19 mouse cellular contexts compared by ENCODE assay signal in the genomic region with DNA sequence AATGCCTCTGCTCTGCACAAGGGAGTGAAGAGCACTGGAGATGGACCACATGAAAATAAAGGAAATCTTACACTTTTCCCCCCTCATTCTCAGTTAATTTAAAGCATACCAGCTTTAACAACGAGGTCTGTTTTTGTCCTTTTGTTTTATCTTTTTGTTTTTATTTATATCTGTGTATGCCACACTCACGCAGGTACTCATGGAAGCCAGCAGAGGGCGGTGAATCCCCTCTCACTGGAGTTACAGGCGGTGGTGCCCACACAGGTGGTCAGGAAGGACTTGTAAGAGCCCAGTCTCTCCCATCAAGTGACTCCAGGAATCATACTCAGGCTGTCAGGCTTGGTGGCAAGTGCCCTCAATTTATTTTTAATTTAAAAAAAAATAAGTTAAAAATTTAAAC. TPM values are rescaled to one million over a fixed set of nuclear protein-coding genes. Genes with fewer than 3 reads are reported as not detected.
A peak's percentile ranks its signal among the peaks of the same experiment; 100 is the strongest.
DNase-seq lines count a peak whose midpoint lies in the region; ATAC-seq and TF ChIP-seq lines count a peak whose summit lies in the region.
"Had no signal": no experiment of that assay in that cellular context is flagged by ENCODE, and none has a peak within 500 bp of the region (broad histone marks: within the 10 kb centered on the region; RNA-seq: fewer than 3 reads in every experiment).

No protein-coding gene starts in this region.

- ATAC-seq in liver, embryonic 11.5 days (replicated peaks; ENCODE audit: low FRiP score): no peak
- ATAC-seq in hindbrain, embryonic 13.5 days (ENCODE audit: low FRiP score): no peak
- ATAC-seq: forebrain, embryonic 16.5 days had no signal

- H3K9me3 ChIP-seq in liver, embryonic 11.5 days (ENCODE audit: control insufficient read depth, low read length): no peaks in the 10 kb centered on the region
- H3K9me3 ChIP-seq in hindbrain, embryonic 13.5 days: no peaks in the 10 kb centered on the region
- H3K9me3 ChIP-seq: heart, embryonic 13.5 days; liver, embryonic 13.5 days; megakaryocyte, embryonic 14.5 days had no signal

- TF ChIP-seq POLR2A in liver, adult 2 months (IDR thresholded peaks at IDR 0.05; ENCODE audit: extremely low read depth, insufficient read depth, low read length): no peak

- no peaks in the 10 kb centered on the region for H3K4me1 ChIP-seq in liver, adult 2 months (ENCODE audit: control insufficient read depth, insufficient read depth, low read length)
- no peaks in the 10 kb centered on the region for H3K4me1 ChIP-seq in liver, embryonic 11.5 days (replicated peaks; ENCODE audit: control insufficient read depth, insufficient read depth, low read length)
- H3K4me1 ChIP-seq in hindbrain, embryonic 13.5 days (replicated peaks): peaks cover 8% of the 10 kb centered on the region
- H3K4me1 ChIP-seq: heart, embryonic 13.5 days; liver, embryonic 13.5 days had no signal

- H3K4me3 ChIP-seq in liver, adult 2 months (ENCODE audit: insufficient read depth, low read depth, low read length): no peak overlapping the region
- no peak overlapping the region for H3K4me3 ChIP-seq in liver, embryonic 11.5 days (ENCODE audit: low read depth, low read length)
- H3K4me3 ChIP-seq in hindbrain, embryonic 13.5 days: no peak overlapping the region
- H3K4me3 ChIP-seq: heart, embryonic 13.5 days; liver, embryonic 13.5 days had no signal

- no peak overlapping the region for H3K27ac ChIP-seq in liver, adult 2 months (replicated peaks; ENCODE audit: insufficient read depth, low read depth, low read length)
- no peak overlapping the region for H3K27ac ChIP-seq in liver, embryonic 11.5 days (ENCODE audit: low read depth, low read length)
- H3K27ac ChIP-seq in hindbrain, embryonic 13.5 days: no peak overlapping the region
- H3K27ac ChIP-seq: heart, embryonic 13.5 days; liver, embryonic 13.5 days had no signal

- H3K9ac ChIP-seq in liver, adult 2 months (ENCODE audit: low read depth, low read length): no peak overlapping the region
- no peak overlapping the region for H3K9ac ChIP-seq in liver, embryonic 11.5 days (ENCODE audit: low read depth, low read length)
- H3K9ac ChIP-seq in hindbrain, embryonic 13.5 days: no peak overlapping the region
- H3K9ac ChIP-seq: heart, embryonic 13.5 days; liver, embryonic 13.5 days had no signal

- no peaks in the 10 kb centered on the region; the same call in 1 of the 2 replicates for H3K27me3 ChIP-seq in liver, adult 2 months (ENCODE audit: control insufficient read depth, insufficient read depth, low read length)
- H3K27me3 ChIP-seq in liver, embryonic 11.5 days (replicated peaks; ENCODE audit: control insufficient read depth, insufficient read depth, low read length): no peaks in the 10 kb centered on the region
- no peaks in the 10 kb centered on the region for H3K27me3 ChIP-seq in hindbrain, embryonic 13.5 days
- H3K27me3 ChIP-seq: heart, embryonic 13.5 days; liver, embryonic 13.5 days had no signal

- no peaks in the 10 kb centered on the region for H3K36me3 ChIP-seq in liver, adult 2 months (ENCODE audit: control insufficient read depth, insufficient read depth, low read length)
- H3K36me3 ChIP-seq in liver, embryonic 11.5 days (ENCODE audit: control insufficient read depth, insufficient read depth, low read length): no peaks in the 10 kb centered on the region
- H3K36me3 ChIP-seq in hindbrain, embryonic 13.5 days: no peaks in the 10 kb centered on the region
- H3K36me3 ChIP-seq: heart, embryonic 13.5 days; liver, embryonic 13.5 days had no signal

- H3K79me2 ChIP-seq in liver, adult 2 months (ENCODE audit: control insufficient read depth, insufficient read depth, low read length): no peaks in the 10 kb centered on the region

- TF ChIP-seq CTCF in liver, adult 2 months (IDR thresholded peaks at IDR 0.05; ENCODE audit: low read depth, low read length): 0 out of 2 replicates have a peak, but pooled peaks have one; percentile 23

- no peak overlapping the region for H3K4me2 ChIP-seq in liver, embryonic 11.5 days
- no peak overlapping the region for H3K4me2 ChIP-seq in hindbrain, embryonic 13.5 days
- H3K4me2 ChIP-seq: heart, embryonic 13.5 days; liver, embryonic 13.5 days had no signal

- 75% methylated on average over 4 of the region's 4 CpGs for WGBS in liver, adult 2 months
- WGBS in liver, embryonic 11.5 days: 72% methylated on average over 4 of the region's 4 CpGs
- WGBS in hindbrain, embryonic 13.5 days: 74% methylated on average over 4 of the region's 4 CpGs

- peak; percentile 34 for DNase-seq in embryo, embryonic 10 days (ENCODE audit: low spot score)
- no peak for DNase-seq in embryo, embryonic 11 days
- no peak for DNase-seq in liver, adult 2 months (ENCODE audit: extremely low read depth, low read depth, low spot score)
- DNase-seq in liver, embryonic 11.5 days (ENCODE audit: low spot score): no peak
- DNase-seq in 416B (ENCODE audit: low read depth) (peak; percentile 9), ZHBTc4 (ENCODE audit: low read depth, low spot score) (peak; percentile 55)
- no peak for DNase-seq in gastrocnemius, adult 8-10 months (ENCODE audit: low spot score in 2 of 2)
- DNase-seq: adrenal gland, postnatal 10 days; cerebellum, postnatal 36 days; gastrocnemius, postnatal 25 days; kidney, adult 8-10 months; liver, embryonic 13.5 days had no signal

RNA-seq across cellular contexts. Expression of a gene that starts 27.3 kb away (rescaled TPM):
- 216 and 373 TPM in 2 replicates for total RNA-seq in liver, adult 2 months (2014; rRNA removed)
- 298 and 325 TPM in 2 replicates for polyA plus RNA-seq in liver, adult 2 months (2012; rRNA removed)
- 78.7 and 82.3 TPM in 2 replicates for polyA plus RNA-seq in liver, embryonic 11.5 days (2014; fragmentation: Nextera tagmentation; extraction: Ambion mirVana)
- total RNA-seq in gastrocnemius, adult 8-10 months (2022): not detected
- polyA plus RNA-seq in hindbrain, embryonic 13.5 days (2015; fragmentation: Nextera tagmentation; extraction: Ambion mirVana): 0.39 TPM in 1 of 2 replicates, not detected in the other
- total RNA-seq: gastrocnemius, postnatal 25 days; left cerebral cortex, postnatal 14 days; neutrophil, adult 5-6 weeks had no signal
- polyA plus RNA-seq: hindbrain, embryonic 11.5 days had no signal

Comparison
In these comparisons a context has a peak if more than half of its experiments do, and no peak if none do; other contexts are left out.
1. DNase-seq: peak in embryo, embryonic 10 days (single experiment), 416B (single experiment) and ZHBTc4 (single experiment); none in embryo, embryonic 11 days (single experiment), liver, adult 2 months (single experiment), liver, embryonic 11.5 days (single experiment) and gastrocnemius, adult 8-10 months (0 of 2).
2. RNA of a gene that starts 27.3 kb away (polyA plus RNA-seq): 298 to 325 TPM in liver, adult 2 months and 78.7 to 82.3 TPM in liver, embryonic 11.5 days; 0.39 TPM in hindbrain, embryonic 13.5 days; every median in the first group is over 10 times any median in the second.